Mouse (Mus musculus) lung, adult 2 months (tissue): ENCODE results near the gene Mettl16.

ENCODE experiments used
- CTCF ChIP-seq: fragments of 200-500 bp; IDR thresholded peaks from 2 replicates; pipeline ENCODE4 v1.5.1; 2011; ENCODE audit warnings: mild to moderate bottlenecking, low read length, control low read depth; ENCODE audit not compliant: insufficient read depth
- POLR2A ChIP-seq: fragments of 200-500 bp; IDR thresholded peaks from 2 replicates; pipeline ENCODE4 v1.6.1; 2011; ENCODE audit warnings: low read depth, mild to moderate bottlenecking, control low read depth, low read length, borderline replicate concordance; ENCODE audit errors: extremely low read depth

GRCm38 (mm10) chr11:74771234-74771633, 604 bp downstream of the Mettl16 start:
- TF ChIP-seq CTCF (no peak), POLR2A (no peak)
